Mouse (Mus musculus) spleen, adult 2 months (tissue): Measurements from ENCODE around the gene Pigyl.

Experiments used
- CTCF ChIP-seq: fragments of 200-500 bp; IDR thresholded peaks from 2 replicates; pipeline ENCODE4 v1.5.1; 2011; ENCODE audit warnings: mild to moderate bottlenecking, inconsistent platforms; ENCODE audit not compliant: insufficient read depth, insufficient read length, insufficient replicate concordance; ENCODE audit errors: extremely low read depth
- POLR2A ChIP-seq: fragments of 200-500 bp; IDR thresholded peaks from 2 replicates; pipeline ENCODE4 v1.6.1; 2011; ENCODE audit warnings: low read depth, low read length, inconsistent platforms

- no peak for TF ChIP-seq CTCF
- no peak for TF ChIP-seq POLR2A
These were observed 15.7 kb downstream of the Pigyl start for GRCm38 (mm10) chr9:22172318-22172717.
